Mouse (Mus musculus) thymus, adult 2 months (tissue): ENCODE measurements around the gene Rnf39.

Source experiments
- CTCF ChIP-seq: fragments of 200-500 bp; IDR thresholded peaks from 2 replicates; pipeline ENCODE4 v1.5.1; 2012; ENCODE audit warnings: mild to moderate bottlenecking, control low read depth, low read length, moderate library complexity, borderline replicate concordance; ENCODE audit not compliant: control insufficient read depth, poor library complexity, insufficient read depth; ENCODE audit errors: extremely low read depth
- POLR2A ChIP-seq: fragments of 200-500 bp; IDR thresholded peaks from 2 replicates; pipeline ENCODE4 v1.6.1; 2012; ENCODE audit warnings: mild to moderate bottlenecking, low read length, control low read depth, moderate library complexity; ENCODE audit not compliant: control insufficient read depth, poor library complexity, insufficient read depth; ENCODE audit errors: extremely low read depth

DNA sequence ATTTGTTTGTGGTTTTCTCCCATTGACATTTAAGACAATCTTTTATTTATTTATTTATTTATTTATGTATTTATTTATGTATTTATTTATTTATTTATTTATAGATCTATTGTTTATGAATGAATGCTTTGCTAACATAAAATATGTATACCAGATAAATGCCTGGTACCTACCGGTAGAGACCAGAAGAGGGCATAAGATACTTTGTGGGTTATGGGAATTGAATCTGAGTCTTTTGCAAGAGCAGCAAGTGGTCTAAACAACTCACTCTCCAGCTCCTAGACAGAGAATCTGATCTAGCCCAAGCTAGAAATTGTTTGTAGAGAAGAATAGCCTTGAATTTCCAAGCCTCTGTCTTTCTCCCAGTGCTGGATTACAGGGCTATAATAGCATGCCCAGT lies 42.0 kb upstream of the Rnf39 start:
- TF ChIP-seq CTCF = no peak
- no peak for TF ChIP-seq POLR2A
